Mouse (Mus musculus) erythroid progenitor cell, adult 5-6 weeks (primary cell): ENCODE data around the gene Pan3. TPM values are rescaled to one million over a fixed set of nuclear protein-coding genes. Genes with fewer than 3 reads are reported as not detected.

Source experiments
- ATAC-seq: replicated peaks from 2 replicates; pipeline ENCODE4 v1.8.0; 2016; ENCODE audit warnings: moderate number of reproducible peaks, mild to moderate bottlenecking, moderate TSS enrichment, inconsistent platforms; ENCODE audit not compliant: poor library complexity, low FRiP score, severe bottlenecking
- total RNA-seq, 2 experiments: library from RNA; stranded (forward) in 1 of 2; stranded (reverse) in 1 of 2; fragments of 150-400 nt in 1 of 2; fragments of 186-747, 209-891 nt in 1 of 2; gene quantifications; 2 replicates each; pipeline versions ENCODE4 v1.2.3 to v1.2.4; 2015 to 2017; ENCODE audit warnings: low replicate concordance in 2 of 2

The Pan3 gene
- 317 and 399 TPM in 2 replicates for total RNA-seq (2015; ENCODE audit: low replicate concordance)
- total RNA-seq (2017; ENCODE audit: low replicate concordance), result 157 and 205 TPM in 2 replicates

- peak; percentile 86 for ATAC-seq
These were observed at the start of gene Pan3 for GRCm38 (mm10) chr5:147429535-147430305. Pan3 (plus strand) TSS chr5:147430161.

DNA sequence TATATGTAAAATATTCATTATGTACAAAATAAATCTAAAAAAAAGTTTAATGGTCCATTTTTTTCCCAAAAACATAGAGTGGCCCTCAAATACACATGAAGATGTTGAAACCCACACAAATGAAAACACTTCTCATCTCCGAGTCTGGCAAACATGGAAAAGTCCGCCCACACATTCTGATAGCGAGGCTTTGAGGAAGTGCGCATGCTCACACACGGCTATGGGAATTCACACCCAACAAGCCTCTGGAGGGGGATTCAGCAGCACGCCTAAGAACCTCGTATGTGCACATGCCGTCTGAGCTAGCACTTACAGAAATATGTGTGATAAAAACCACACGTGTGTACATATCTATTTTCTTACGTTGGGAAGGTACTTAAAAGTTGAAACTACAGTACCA lies 48.6 kb upstream of the Pan3 start:
- no peak for ATAC-seq

DNA sequence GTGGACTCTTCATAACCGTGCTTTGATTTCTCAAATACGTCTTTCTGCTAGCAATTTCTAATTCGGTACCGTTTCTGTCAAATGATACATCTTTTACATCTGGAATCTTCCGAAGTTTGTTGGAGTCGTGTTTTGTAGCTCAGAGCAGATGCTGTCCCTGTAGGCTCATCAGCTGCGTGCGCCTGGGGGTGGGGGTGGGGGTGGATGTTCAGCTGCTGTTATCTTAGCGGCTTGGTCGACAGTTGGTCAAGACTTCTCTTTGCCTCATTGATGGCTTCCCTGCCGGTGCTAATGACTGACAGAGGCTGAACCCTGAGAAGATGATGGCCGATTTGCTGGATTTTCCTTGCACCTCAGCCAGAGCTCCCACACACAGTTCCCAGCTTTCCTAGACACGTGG lies 43.1 kb upstream of the Pan3 start:
- no peak for ATAC-seq

DNA sequence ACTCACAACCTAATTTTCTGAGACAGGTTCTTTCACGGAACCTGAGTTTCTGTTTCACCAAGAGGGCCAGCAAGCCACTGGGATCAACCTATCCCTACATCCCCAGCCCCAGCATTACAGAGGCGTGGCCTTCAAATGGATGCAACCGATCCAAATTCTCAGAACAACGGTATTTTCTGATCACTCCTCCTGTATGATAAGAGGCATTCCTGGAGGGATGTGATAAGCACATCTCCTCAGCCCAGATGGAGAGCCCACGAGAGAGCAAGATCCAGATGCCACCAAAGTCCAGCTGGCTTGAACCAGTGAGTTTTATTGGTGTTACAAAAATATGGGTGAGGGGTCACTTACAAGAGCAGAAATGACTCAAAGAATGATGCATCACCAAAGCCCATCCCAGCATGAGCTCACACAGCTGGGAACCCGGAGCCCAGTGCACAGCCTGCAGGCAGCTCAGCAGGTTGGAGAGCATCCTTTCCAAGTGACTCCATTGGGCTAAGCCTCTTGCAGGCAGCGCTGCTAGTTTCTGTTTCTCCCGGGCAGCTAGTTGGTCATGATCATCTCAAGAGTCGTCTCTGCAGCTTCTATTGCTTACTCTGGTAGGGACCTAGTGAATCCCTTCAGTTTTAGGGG lies 41.5 kb upstream of the Pan3 start:
- ATAC-seq, result no peak

- ATAC-seq, result no peak
These were observed 40.9 kb upstream of the Pan3 start for GRCm38 (mm10) chr5:147389052-147389451.

GRCm38 (mm10) chr5:147390772-147391171 lies 39.2 kb upstream of the Pan3 start:
- ATAC-seq, result no peak

DNA sequence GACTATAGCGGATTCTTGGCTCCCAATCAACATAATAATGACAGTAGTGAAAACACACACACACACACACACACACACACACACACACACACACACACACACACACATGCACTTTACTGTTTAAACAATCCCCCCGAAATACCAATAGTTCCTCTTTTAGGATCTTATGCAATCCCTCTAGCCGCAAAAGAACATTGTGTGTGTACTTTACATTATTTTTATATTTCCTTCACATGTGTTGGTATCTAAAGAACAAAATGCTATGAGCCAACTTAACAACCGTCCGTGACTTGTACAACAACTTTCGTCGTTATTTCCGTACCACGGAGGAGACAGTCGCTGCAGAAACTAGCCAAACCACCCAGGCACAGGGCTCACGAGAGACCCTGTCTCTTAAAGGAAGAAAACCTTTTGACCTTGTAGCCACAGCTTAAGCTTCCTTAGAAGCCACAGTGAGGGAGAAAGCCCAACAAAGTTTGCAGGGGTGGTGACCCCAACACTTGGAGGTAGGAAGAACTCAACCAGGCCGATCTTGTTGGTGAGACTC lies 37.2 kb upstream of the Pan3 start:
- no peak for ATAC-seq

DNA sequence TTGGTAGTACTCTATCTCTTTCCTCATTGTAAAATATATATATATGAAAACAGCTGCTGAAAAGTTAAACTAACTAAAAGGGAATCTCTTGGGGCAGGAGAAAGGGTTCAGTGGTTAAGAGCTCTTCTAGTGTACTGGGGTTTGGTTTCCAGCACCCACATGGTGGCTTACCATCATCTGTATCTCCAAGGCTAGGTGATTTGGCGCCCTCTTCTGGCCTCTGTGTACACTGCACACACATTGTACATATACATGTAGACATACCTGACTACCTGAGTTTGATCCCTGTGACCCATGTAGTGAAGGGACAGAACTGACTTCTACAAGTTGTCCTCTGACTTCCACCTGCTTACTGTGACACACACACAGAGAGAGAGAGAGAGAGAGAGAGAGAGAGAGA lies 34.9 kb upstream of the Pan3 start:
- no peak for ATAC-seq

- ATAC-seq, result no peak
These were observed 30.0 kb upstream of the Pan3 start, which contains the start of gene Flt3 for GRCm38 (mm10) chr5:147399843-147400504. Flt3 (minus strand) TSS chr5:147400489.

- ATAC-seq, result no peak
These were observed 29.4 kb upstream of the Pan3 start for GRCm38 (mm10) chr5:147400505-147400979.

- no peak for ATAC-seq
These were observed 28.9 kb upstream of the Pan3 start for GRCm38 (mm10) chr5:147401024-147401423.

DNA sequence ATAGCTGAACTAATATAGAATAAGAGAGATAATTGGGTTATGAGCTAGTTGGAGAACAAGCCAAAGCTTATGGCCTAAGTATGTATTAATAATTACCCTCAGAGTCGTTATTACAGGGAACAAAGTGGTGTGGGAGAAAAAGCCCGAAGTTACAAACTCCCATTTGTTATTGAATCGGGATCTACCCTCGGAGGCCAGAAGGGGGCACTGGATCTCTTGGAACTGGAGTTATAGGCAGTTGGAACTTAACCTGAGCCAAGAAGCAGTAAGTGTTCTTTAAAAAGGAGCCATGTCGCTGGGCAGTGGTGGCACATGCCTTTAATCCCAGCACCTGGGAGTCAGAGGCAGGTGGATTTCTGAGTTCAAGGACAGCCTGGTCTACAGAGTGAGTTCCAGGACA lies 27.5 kb upstream of the Pan3 start:
- no peak for ATAC-seq

DNA sequence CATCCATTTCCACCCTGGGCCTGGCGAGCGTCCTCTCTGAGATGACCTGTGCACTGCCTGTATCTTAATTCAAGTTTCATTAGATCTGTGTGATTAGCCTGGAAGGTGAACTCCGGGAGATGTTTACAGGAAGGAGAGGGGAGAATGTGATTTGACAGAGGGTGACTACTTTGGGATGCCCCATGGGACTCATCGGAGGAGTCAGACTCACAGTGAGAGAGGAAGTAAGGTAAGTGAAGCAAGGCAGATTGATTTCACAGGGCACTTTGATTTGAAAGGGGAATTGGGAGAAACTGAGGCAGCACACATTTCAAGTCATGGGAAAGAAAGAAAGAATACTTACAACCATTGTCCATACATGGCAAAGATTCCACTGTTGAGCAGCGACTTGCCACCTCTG lies 23.8 kb upstream of the Pan3 start:
- ATAC-seq, result no peak

GRCm38 (mm10) chr5:147408731-147409130 lies 21.2 kb upstream of the Pan3 start:
- no peak for ATAC-seq

DNA sequence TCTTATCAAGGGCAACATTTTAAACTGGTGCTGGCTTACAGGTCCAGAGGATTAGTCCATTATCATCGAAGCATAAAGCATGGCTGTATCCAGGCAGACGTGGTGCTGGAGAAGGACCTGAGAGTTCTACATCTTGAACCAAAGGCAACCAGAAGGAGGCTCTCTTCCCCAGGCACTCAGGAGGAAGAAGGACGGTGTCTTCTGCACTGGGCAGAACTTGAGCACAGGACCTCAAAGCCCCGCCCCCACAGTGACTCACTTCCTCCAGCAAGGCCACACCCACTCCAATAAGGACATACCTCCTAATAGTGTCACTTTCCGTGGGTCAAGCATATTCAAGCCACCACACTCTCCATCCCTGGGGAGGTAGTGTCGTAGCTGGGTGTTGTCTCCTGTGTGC lies 19.4 kb upstream of the Pan3 start:
- ATAC-seq, result no peak

GRCm38 (mm10) chr5:147417986-147418385 lies 12.0 kb upstream of the Pan3 start:
- ATAC-seq, result no peak

DNA sequence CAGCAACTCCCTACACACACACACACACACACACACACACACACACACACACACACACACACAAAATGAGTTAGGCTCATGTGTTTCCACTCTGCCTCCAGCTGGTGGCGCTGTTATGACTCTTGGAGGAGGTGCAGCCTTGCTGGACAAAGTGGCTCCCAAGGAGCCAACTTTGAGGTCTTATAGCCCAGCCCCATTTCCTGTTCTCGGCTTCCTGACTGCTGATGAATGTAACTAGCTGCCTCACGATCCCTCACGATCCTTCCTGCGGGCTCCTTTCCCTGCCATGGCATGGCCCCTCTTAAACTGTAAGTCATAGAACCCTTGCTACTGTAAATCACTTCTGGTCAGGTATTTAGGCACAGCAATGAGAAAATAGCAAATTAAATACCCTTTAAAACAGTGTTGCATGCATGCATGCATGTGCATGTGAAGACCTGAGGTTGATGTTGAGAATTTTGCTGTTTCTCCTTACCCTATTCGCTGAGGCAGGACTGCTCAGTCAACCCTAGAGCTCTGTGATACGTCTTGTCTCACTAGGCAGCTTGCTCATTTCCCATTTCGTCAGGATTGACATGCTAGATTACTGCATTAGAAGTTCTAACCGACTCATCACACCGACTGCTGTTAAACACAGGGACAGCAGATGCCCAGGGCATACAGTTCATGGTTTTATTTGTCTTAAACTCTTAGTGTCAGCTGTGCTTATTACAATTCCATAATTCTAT lies 11.4 kb upstream of the Pan3 start:
- peak; percentile 77 for ATAC-seq

DNA sequence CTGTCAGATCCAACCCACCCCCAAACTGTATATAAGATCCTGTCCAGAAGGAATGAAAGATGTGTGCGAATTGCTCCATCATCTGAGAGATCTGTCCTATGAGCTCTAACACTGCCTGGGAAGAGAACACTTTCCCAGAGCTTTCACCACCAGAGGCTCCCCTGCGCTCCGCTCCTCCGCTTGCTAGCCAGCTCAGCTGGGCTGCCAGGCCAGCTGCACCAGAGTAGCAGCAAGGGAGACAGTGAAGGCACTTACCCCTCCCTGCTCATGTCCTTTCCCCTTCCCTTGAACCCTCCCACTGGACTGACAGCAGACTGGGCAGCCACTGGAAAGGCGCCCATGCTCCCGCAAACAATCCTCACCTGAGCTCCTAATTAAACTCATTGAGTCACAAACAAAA lies 6.3 kb upstream of the Pan3 start:
- ATAC-seq, result no peak

DNA sequence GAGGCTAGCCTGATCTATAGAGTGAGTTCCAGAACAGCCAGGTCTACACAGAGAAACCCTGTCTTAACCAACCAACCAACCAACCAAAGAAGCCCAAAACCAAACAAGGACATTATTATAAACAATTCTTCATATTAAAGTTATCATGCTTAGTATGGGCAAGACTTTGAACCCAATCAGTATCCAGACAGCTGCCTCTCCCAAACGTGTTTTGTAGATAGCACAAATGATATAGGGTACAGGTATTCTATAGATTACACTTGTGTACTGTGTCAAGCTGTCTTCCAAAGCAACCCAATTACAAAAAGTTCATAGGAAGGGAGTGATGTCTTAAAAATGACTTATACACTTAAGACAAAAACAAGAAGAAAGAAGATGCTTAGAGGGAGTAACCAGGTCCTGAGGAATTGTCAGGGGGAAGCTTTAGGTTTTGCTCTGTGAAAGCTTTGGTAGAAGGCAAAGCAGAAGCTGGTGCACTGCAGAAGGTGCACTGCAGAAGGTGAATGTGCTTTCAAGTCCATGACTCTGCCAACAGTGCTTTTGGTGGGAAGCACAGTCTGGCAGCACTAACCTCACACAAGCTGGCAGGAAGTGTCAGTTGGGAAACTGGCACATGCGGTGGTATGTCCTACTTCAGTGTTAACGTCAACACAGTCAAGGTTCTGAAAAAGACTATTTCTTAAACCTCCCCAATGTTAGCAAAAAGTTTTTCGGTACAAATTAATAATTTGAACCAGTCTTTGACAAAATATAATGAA lies 3.7 kb upstream of the Pan3 start:
- ATAC-seq, result no peak
